Mouse (Mus musculus): Measurements from ENCODE around the gene Trove2.

Trove2 gene

GRCm38 (mm10) chr1:143776446-143777411, at the start of gene Trove2, which contains the start of gene Uchl5:
Trove2 (minus strand) TSS chr1:143777068.
Uchl5 (plus strand) TSS chr1:143777272.
- DNase-seq (ENCODE audit: low spot score): peak; percentile 98

GRCm38 (mm10) chr1:143822677-143823076, 45.8 kb upstream of the Trove2 start:
- no peak for DNase-seq (ENCODE audit: low spot score)

GRCm38 (mm10) chr1:143820096-143820877, 43.4 kb upstream of the Trove2 start:
- DNase-seq (ENCODE audit: low spot score): no peak

GRCm38 (mm10) chr1:143813676-143814360, 37.0 kb upstream of the Trove2 start:
- DNase-seq (ENCODE audit: low spot score): peak; percentile 72

- no peak for DNase-seq (ENCODE audit: low spot score)
Observed at GRCm38 (mm10) chr1:143809062-143809461, 32.2 kb upstream of the Trove2 start.

- peak; percentile 15 for DNase-seq (ENCODE audit: low spot score)
Observed at GRCm38 (mm10) chr1:143803537-143803936, 26.7 kb upstream of the Trove2 start.

- no peak for DNase-seq (ENCODE audit: low spot score)
Observed at GRCm38 (mm10) chr1:143788584-143789227, 11.8 kb upstream of the Trove2 start.

- DNase-seq (ENCODE audit: low spot score): no peak
Observed at GRCm38 (mm10) chr1:143777558-143778218, 820 bp upstream of the Trove2 start.

GRCm38 (mm10) chr1:143773909-143774308, 3.0 kb downstream of the Trove2 start:
- DNase-seq (ENCODE audit: low spot score): no peak

- no peak for DNase-seq (ENCODE audit: low spot score)
Observed at GRCm38 (mm10) chr1:143773082-143773481, 3.8 kb downstream of the Trove2 start.

- DNase-seq (ENCODE audit: low spot score): no peak
Observed at GRCm38 (mm10) chr1:143770444-143771109, 6.3 kb downstream of the Trove2 start.

GRCm38 (mm10) chr1:143766238-143766637, 10.6 kb downstream of the Trove2 start:
- no peak for DNase-seq (ENCODE audit: low spot score)

GRCm38 (mm10) chr1:143765801-143766200, 11.1 kb downstream of the Trove2 start:
- no peak for DNase-seq (ENCODE audit: low spot score)

GRCm38 (mm10) chr1:143764443-143764842, 12.4 kb downstream of the Trove2 start:
- DNase-seq (ENCODE audit: low spot score): no peak

GRCm38 (mm10) chr1:143762159-143762558, 14.7 kb downstream of the Trove2 start:
- DNase-seq (ENCODE audit: low spot score): no peak

- DNase-seq (ENCODE audit: low spot score): no peak
Observed at GRCm38 (mm10) chr1:143745871-143746270, 31.0 kb downstream of the Trove2 start.

- no peak for DNase-seq (ENCODE audit: low spot score)
Observed at GRCm38 (mm10) chr1:143742186-143742585, 34.7 kb downstream of the Trove2 start.

GRCm38 (mm10) chr1:143741331-143741730, 35.5 kb downstream of the Trove2 start:
- DNase-seq (ENCODE audit: low spot score): no peak

GRCm38 (mm10) chr1:143740581-143740980, 36.3 kb downstream of the Trove2 start:
- no peak for DNase-seq (ENCODE audit: low spot score)

All from ovary, postnatal 14 days (tissue).